7 mouse cellular contexts compared by ENCODE assay signal in the genomic region with DNA sequence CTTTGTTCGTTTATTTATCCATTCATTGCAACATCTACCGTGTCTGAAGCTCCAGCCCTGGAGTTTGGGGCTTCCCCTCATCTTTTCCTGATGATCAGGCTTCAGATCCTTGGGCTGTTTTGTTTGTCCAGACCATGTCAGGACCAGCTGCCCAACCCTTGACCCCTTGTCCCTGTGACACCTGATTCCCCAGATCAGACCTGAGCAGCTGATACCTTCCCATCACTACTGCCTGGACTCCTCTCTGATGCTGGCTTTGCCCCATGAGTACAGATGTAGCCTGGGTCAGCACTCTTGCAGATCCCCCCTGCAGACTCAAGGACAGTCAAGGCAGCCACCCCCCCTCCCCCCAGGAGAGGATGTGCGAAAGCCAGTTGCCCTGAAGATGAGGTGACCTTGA. TPM values are rescaled to one million over a fixed set of nuclear protein-coding genes. Genes with fewer than 3 reads are reported as not detected.
DNase-seq lines count a peak whose midpoint lies in the region; ATAC-seq lines count a peak whose summit lies in the region.

No protein-coding gene starts in this region.

- H3K27ac ChIP-seq in lung, embryonic 15.5 days, result peak overlapping the region; percentile 25; the same call in 1 of the 2 replicates
- H3K27ac ChIP-seq in forebrain, embryonic 14.5 days (ENCODE audit: low read depth, low read length), result peak overlapping the region; percentile 99
- H3K27ac ChIP-seq in limb, embryonic 13.5 days, result no peak overlapping the region; the same call in 1 of the 2 replicates
- no peak overlapping the region for H3K27ac ChIP-seq in stomach, embryonic 15.5 days

- H3K4me3 ChIP-seq in lung, embryonic 15.5 days, result peak overlapping the region; percentile 92
- peak overlapping the region; percentile 100 for H3K4me3 ChIP-seq in forebrain, embryonic 14.5 days (ENCODE audit: low read depth, low read length)
- peak overlapping the region; percentile 98 for H3K4me3 ChIP-seq in limb, embryonic 13.5 days
- peak overlapping the region; percentile 87 for H3K4me3 ChIP-seq in stomach, embryonic 15.5 days (replicated peaks)

- WGBS in lung, embryonic 15.5 days, result 19% methylated on average over 3 of the region's 3 CpGs
- WGBS in forebrain, embryonic 14.5 days, result 3% methylated on average over 3 of the region's 3 CpGs
- WGBS in limb, embryonic 13.5 days, result 17% methylated on average over 3 of the region's 3 CpGs
- WGBS in stomach, embryonic 15.5 days, result 32% methylated on average over 3 of the region's 3 CpGs

- peaks cover 34% of the 10 kb centered on the region for H3K4me1 ChIP-seq in lung, embryonic 15.5 days
- peaks cover 50% of the 10 kb centered on the region for H3K4me1 ChIP-seq in forebrain, embryonic 14.5 days (ENCODE audit: control insufficient read depth, insufficient read depth, low read length)
- peaks cover 53% of the 10 kb centered on the region for H3K4me1 ChIP-seq in limb, embryonic 13.5 days
- peaks cover 33% of the 10 kb centered on the region for H3K4me1 ChIP-seq in stomach, embryonic 15.5 days

- H3K36me3 ChIP-seq in lung, embryonic 15.5 days, result peaks cover 3% of the 10 kb centered on the region; the same call in 1 of the 2 replicates
- peaks cover 48% of the 10 kb centered on the region for H3K36me3 ChIP-seq in forebrain, embryonic 14.5 days (ENCODE audit: control insufficient read depth, insufficient read depth, low read length)
- H3K36me3 ChIP-seq in limb, embryonic 13.5 days, result peaks cover 38% of the 10 kb centered on the region
- H3K36me3 ChIP-seq in stomach, embryonic 15.5 days, result no peaks in the 10 kb centered on the region

- DNase-seq in lung, postnatal 10 days, result no peak
- DNase-seq in forebrain, embryonic 14.5 days (ENCODE audit: low spot score), result no peak
- DNase-seq in left cerebral cortex, adult 9 months (ENCODE audit: low spot score in 2 of 2), result no peak
- no peak for DNase-seq in spleen, adult 18-20 months

- peak overlapping the region; percentile 93 for H3K4me2 ChIP-seq in lung, embryonic 15.5 days
- peak overlapping the region; percentile 99 for H3K4me2 ChIP-seq in forebrain, embryonic 14.5 days (ENCODE audit: low read length)
- H3K4me2 ChIP-seq in limb, embryonic 13.5 days (replicated peaks), result peak overlapping the region; percentile 92
- peak overlapping the region; percentile 96 for H3K4me2 ChIP-seq in stomach, embryonic 15.5 days

- peak overlapping the region; percentile 92 for H3K9ac ChIP-seq in lung, embryonic 15.5 days
- H3K9ac ChIP-seq in forebrain, embryonic 14.5 days (ENCODE audit: low read length), result peak overlapping the region; percentile 100
- H3K9ac ChIP-seq in limb, embryonic 13.5 days, result peak overlapping the region; percentile 99
- H3K9ac ChIP-seq in stomach, embryonic 15.5 days, result no peak overlapping the region

- H3K27me3 ChIP-seq in lung, embryonic 15.5 days, result no peaks in the 10 kb centered on the region
- H3K27me3 ChIP-seq in forebrain, embryonic 14.5 days (replicated peaks; ENCODE audit: control insufficient read depth, insufficient read depth, low read length), result no peaks in the 10 kb centered on the region
- H3K27me3 ChIP-seq in limb, embryonic 13.5 days, result no peaks in the 10 kb centered on the region
- H3K27me3 ChIP-seq in stomach, embryonic 15.5 days (replicated peaks), result no peaks in the 10 kb centered on the region

- no peak for ATAC-seq in lung, embryonic 15.5 days (ENCODE audit: borderline replicate concordance, extremely low read depth, low FRiP score, low TSS enrichment)
- no peak for ATAC-seq in forebrain, embryonic 14.5 days
- no peak for ATAC-seq in limb, embryonic 13.5 days (ENCODE audit: low FRiP score, low read depth)
- no peak for ATAC-seq in stomach, embryonic 15.5 days (ENCODE audit: insufficient read depth, low FRiP score, low read depth)

- H3K9me3 ChIP-seq in lung, embryonic 15.5 days, result no peaks in the 10 kb centered on the region
- no peaks in the 10 kb centered on the region for H3K9me3 ChIP-seq in forebrain, embryonic 14.5 days (replicated peaks; ENCODE audit: control insufficient read depth, low read length)
- no peaks in the 10 kb centered on the region for H3K9me3 ChIP-seq in limb, embryonic 13.5 days
- no peaks in the 10 kb centered on the region for H3K9me3 ChIP-seq in stomach, embryonic 15.5 days

RNA-seq across cellular contexts. Expression of a gene that starts 1.7 kb away (rescaled TPM):
- 28.7 and 32.3 TPM in 2 replicates for polyA plus RNA-seq in lung, embryonic 15.5 days (2015; fragmentation: Nextera tagmentation; extraction: Ambion mirVana)
- 289 and 315 TPM in 2 replicates for polyA plus RNA-seq in forebrain, embryonic 14.5 days (2014; fragmentation: Nextera tagmentation; extraction: Ambion mirVana)
- polyA plus RNA-seq in limb, embryonic 13.5 days (2015; fragmentation: Nextera tagmentation; extraction: Ambion mirVana), result 56.7 and 58.2 TPM in 2 replicates
- 19.1 and 21.5 TPM in 2 replicates for polyA plus RNA-seq in stomach, embryonic 15.5 days (2015; fragmentation: Nextera tagmentation; extraction: Ambion mirVana)

Comparison
In these comparisons a context has a peak if more than half of its experiments do, and no peak if none do; other contexts are left out.
1. H3K27ac ChIP-seq: peak in lung, embryonic 15.5 days (single experiment) and forebrain, embryonic 14.5 days (single experiment); none in limb, embryonic 13.5 days (single experiment) and stomach, embryonic 15.5 days (single experiment).
2. Peak in every context shown above with its lines, with median percentiles within 50 percentile points of each other: H3K4me2 ChIP-seq and H3K4me3 ChIP-seq.